ENCODE assay signal across 10 mouse cellular contexts in genomic region chr8:77695486-77696058, GRCm38 (mm10). TPM values are rescaled to one million over a fixed set of nuclear protein-coding genes. Genes with fewer than 3 reads are reported as not detected.
DNase-seq lines count a peak whose midpoint lies in the region; ATAC-seq lines count a peak whose summit lies in the region.
"Had no signal": no experiment of that assay in that cellular context is flagged by ENCODE, and none has a peak within 500 bp of the region (broad histone marks: within the 10 kb centered on the region; RNA-seq: fewer than 3 reads in every experiment).

No protein-coding gene starts in this region.

- no peak overlapping the region for H3K4me2 ChIP-seq in hindbrain, embryonic 12.5 days (replicated peaks)
- no peak overlapping the region for H3K4me2 ChIP-seq in neural tube, embryonic 11.5 days (ENCODE audit: low read depth)
- no peak overlapping the region for H3K4me2 ChIP-seq in limb, embryonic 12.5 days
- no peak overlapping the region for H3K4me2 ChIP-seq in liver, embryonic 11.5 days
- H3K4me2 ChIP-seq: stomach, embryonic 15.5 days had no signal

- DNase-seq in hindbrain, embryonic 10.5 days (ENCODE audit: low spot score), result no peak
- no peak for DNase-seq in neural tube, embryonic 11.5 days (ENCODE audit: low spot score)
- no peak for DNase-seq in neural tube, embryonic 10.5 days (ENCODE audit: extremely low spot score, low spot score)
- DNase-seq in liver, embryonic 11.5 days (ENCODE audit: low spot score), result no peak
- no peak for DNase-seq in cerebellum, adult 9-10 months
- DNase-seq: forebrain, postnatal 0 days had no signal

- no peaks in the 10 kb centered on the region for H3K36me3 ChIP-seq in hindbrain, embryonic 10.5 days
- H3K36me3 ChIP-seq in hindbrain, embryonic 12.5 days, result no peaks in the 10 kb centered on the region
- no peaks in the 10 kb centered on the region for H3K36me3 ChIP-seq in neural tube, embryonic 11.5 days (ENCODE audit: control insufficient read depth, insufficient read depth, low read length)
- H3K36me3 ChIP-seq in limb, embryonic 12.5 days, result no peaks in the 10 kb centered on the region; the same call in 1 of the 2 replicates
- H3K36me3 ChIP-seq in liver, embryonic 11.5 days (ENCODE audit: control insufficient read depth, insufficient read depth, low read length), result no peaks in the 10 kb centered on the region
- H3K36me3 ChIP-seq: stomach, embryonic 15.5 days had no signal

- H3K9ac ChIP-seq in hindbrain, embryonic 12.5 days, result no peak overlapping the region
- H3K9ac ChIP-seq in neural tube, embryonic 11.5 days (ENCODE audit: low read length), result no peak overlapping the region
- H3K9ac ChIP-seq in limb, embryonic 12.5 days (replicated peaks), result no peak overlapping the region
- H3K9ac ChIP-seq in liver, embryonic 11.5 days (ENCODE audit: low read depth, low read length), result no peak overlapping the region
- H3K9ac ChIP-seq: forebrain, postnatal 0 days; stomach, embryonic 15.5 days had no signal

- ATAC-seq in hindbrain, embryonic 12.5 days (ENCODE audit: low FRiP score), result no peak
- ATAC-seq in neural tube, embryonic 11.5 days (ENCODE audit: insufficient read depth, low FRiP score, low TSS enrichment), result 0 out of 2 replicates have a peak, but pooled peaks have one; percentile 31
- no peak for ATAC-seq in limb, embryonic 12.5 days (ENCODE audit: insufficient number of reproducible peaks, insufficient read depth, low FRiP score, low TSS enrichment, low read depth)
- ATAC-seq in liver, embryonic 11.5 days (replicated peaks; ENCODE audit: low FRiP score), result no peak
- ATAC-seq: forebrain, postnatal 0 days; inflammation-experienced regulatory T-cells, adult 6 months had no signal

- no peaks in the 10 kb centered on the region for H3K9me3 ChIP-seq in hindbrain, embryonic 10.5 days
- no peaks in the 10 kb centered on the region for H3K9me3 ChIP-seq in hindbrain, embryonic 12.5 days (replicated peaks)
- H3K9me3 ChIP-seq in neural tube, embryonic 11.5 days (ENCODE audit: control insufficient read depth, low read length), result no peaks in the 10 kb centered on the region
- H3K9me3 ChIP-seq in limb, embryonic 12.5 days, result no peaks in the 10 kb centered on the region
- no peaks in the 10 kb centered on the region for H3K9me3 ChIP-seq in liver, embryonic 11.5 days (ENCODE audit: control insufficient read depth, low read length)
- H3K9me3 ChIP-seq: stomach, embryonic 15.5 days had no signal

- H3K27ac ChIP-seq in hindbrain, embryonic 10.5 days, result peak overlapping the region; percentile 53; the same call in 1 of the 2 replicates
- no peak overlapping the region for H3K27ac ChIP-seq in hindbrain, embryonic 12.5 days
- H3K27ac ChIP-seq in neural tube, embryonic 11.5 days (ENCODE audit: low read depth, low read length), result no peak overlapping the region
- peak overlapping the region; percentile 67 for H3K27ac ChIP-seq in limb, embryonic 12.5 days
- no peak overlapping the region for H3K27ac ChIP-seq in liver, embryonic 11.5 days (ENCODE audit: low read depth, low read length)
- H3K27ac ChIP-seq: stomach, embryonic 15.5 days had no signal

- no peak overlapping the region for H3K4me3 ChIP-seq in hindbrain, embryonic 10.5 days
- no peak overlapping the region for H3K4me3 ChIP-seq in hindbrain, embryonic 12.5 days
- H3K4me3 ChIP-seq in neural tube, embryonic 11.5 days (ENCODE audit: low read depth, low read length), result no peak overlapping the region
- H3K4me3 ChIP-seq in limb, embryonic 12.5 days (replicated peaks), result no peak overlapping the region
- H3K4me3 ChIP-seq in liver, embryonic 11.5 days (ENCODE audit: low read depth, low read length), result no peak overlapping the region
- H3K4me3 ChIP-seq: stomach, embryonic 15.5 days had no signal

- peaks cover 10% of the 10 kb centered on the region for H3K4me1 ChIP-seq in hindbrain, embryonic 10.5 days (replicated peaks)
- no peaks in the 10 kb centered on the region for H3K4me1 ChIP-seq in hindbrain, embryonic 12.5 days
- H3K4me1 ChIP-seq in neural tube, embryonic 11.5 days (ENCODE audit: control insufficient read depth, insufficient read depth, low read length), result no peaks in the 10 kb centered on the region; the same call in 1 of the 2 replicates
- peaks cover 32% of the 10 kb centered on the region for H3K4me1 ChIP-seq in limb, embryonic 12.5 days (replicated peaks)
- H3K4me1 ChIP-seq in liver, embryonic 11.5 days (replicated peaks; ENCODE audit: control insufficient read depth, insufficient read depth, low read length), result no peaks in the 10 kb centered on the region
- H3K4me1 ChIP-seq: stomach, embryonic 15.5 days had no signal

- no peaks in the 10 kb centered on the region for H3K27me3 ChIP-seq in hindbrain, embryonic 10.5 days (ENCODE audit: insufficient read depth, poor library complexity, severe bottlenecking)
- no peaks in the 10 kb centered on the region for H3K27me3 ChIP-seq in hindbrain, embryonic 12.5 days
- H3K27me3 ChIP-seq in neural tube, embryonic 11.5 days (ENCODE audit: control insufficient read depth, insufficient read depth, low read length), result no peaks in the 10 kb centered on the region
- H3K27me3 ChIP-seq in limb, embryonic 12.5 days, result no peaks in the 10 kb centered on the region
- H3K27me3 ChIP-seq in liver, embryonic 11.5 days (replicated peaks; ENCODE audit: control insufficient read depth, insufficient read depth, low read length), result no peaks in the 10 kb centered on the region
- H3K27me3 ChIP-seq: stomach, embryonic 15.5 days had no signal

- WGBS in hindbrain, embryonic 10.5 days, result 52% methylated on average over 5 of the region's 5 CpGs
- 45% methylated on average over 5 of the region's 5 CpGs for WGBS in hindbrain, embryonic 12.5 days
- 34% methylated on average over 5 of the region's 5 CpGs for WGBS in neural tube, embryonic 11.5 days
- WGBS in limb, embryonic 12.5 days, result 16% methylated on average over 5 of the region's 5 CpGs
- WGBS in liver, embryonic 11.5 days, result 49% methylated on average over 5 of the region's 5 CpGs

RNA-seq across cellular contexts. Expression of gene Ednra, which starts 28.7 kb away (rescaled TPM):
- polyA plus RNA-seq in hindbrain, embryonic 10.5 days (2016; fragmentation: Nextera tagmentation; extraction: Ambion mirVana), result 18.1 and 18.6 TPM in 2 replicates
- 22.5 and 25.3 TPM in 2 replicates for polyA plus RNA-seq in hindbrain, embryonic 12.5 days (2016; fragmentation: Nextera tagmentation; extraction: Ambion mirVana)
- 20.0 and 32.0 TPM in 2 replicates for polyA plus RNA-seq in neural tube, embryonic 11.5 days (2014; fragmentation: Nextera tagmentation; extraction: Ambion mirVana)
- polyA plus RNA-seq in limb, embryonic 12.5 days (2016; fragmentation: Nextera tagmentation; extraction: Ambion mirVana), result 43.5 and 50.5 TPM in 2 replicates
- polyA plus RNA-seq in liver, embryonic 11.5 days (2014; fragmentation: Nextera tagmentation; extraction: Ambion mirVana), result 8.1 and 11.8 TPM in 2 replicates
- polyA plus RNA-seq: inflammation-experienced regulatory T-cells, adult 6 months had no signal

Comparison
In these comparisons a context has a peak if more than half of its experiments do, and no peak if none do; other contexts are left out.
1. H3K27ac ChIP-seq: peak in hindbrain, embryonic 10.5 days (single experiment) and limb, embryonic 12.5 days (single experiment); none in hindbrain, embryonic 12.5 days (single experiment), neural tube, embryonic 11.5 days (single experiment) and liver, embryonic 11.5 days (single experiment).